Mouse (Mus musculus) erythroblast, embryonic 14.5 days (primary cell): ENCODE data around the gene Cdh12. TPM values are rescaled to one million over a fixed set of nuclear protein-coding genes. Genes with fewer than 3 reads are reported as not detected.

Experiments used
- H3K27me3 ChIP-seq: 2 replicates; pipeline ENCODE4 v1.6.1; 2012; ENCODE audit warnings: inconsistent platforms; ENCODE audit not compliant: control insufficient read depth
- H3K36me3 ChIP-seq: 2 replicates; pipeline ENCODE4 v1.6.1; 2012; ENCODE audit warnings: mild to moderate bottlenecking, inconsistent platforms; ENCODE audit not compliant: control insufficient read depth
- H3K4me1 ChIP-seq: 2 replicates; pipeline ENCODE4 v1.6.1; 2012; ENCODE audit warnings: inconsistent platforms; ENCODE audit not compliant: control insufficient read depth
- H3K4me3 ChIP-seq: replicated peaks from 2 replicates; pipeline ENCODE3; 2012; ENCODE audit warnings: moderate library complexity, mild to moderate bottlenecking, inconsistent platforms
- H3K9me3 ChIP-seq: 2 replicates; pipeline ENCODE4 v1.6.1; 2012; ENCODE audit warnings: low read length, inconsistent platforms, mixed read lengths; ENCODE audit not compliant: control insufficient read depth
- GATA1 ChIP-seq: IDR thresholded peaks from 2 replicates; pipeline ENCODE4 v1.6.1; 2012; ENCODE audit warnings: low read length, inconsistent platforms, mixed read lengths
- TAL1 ChIP-seq: IDR thresholded peaks from 3 replicates; pipeline ENCODE4 v1.6.1; 2012; ENCODE audit warnings: low read length, inconsistent platforms, mixed read lengths
- polyA plus RNA-seq: library from polyadenylated mRNA; stranded (reverse); fragments of >175 nt; gene quantifications from 2 replicates; pipeline ENCODE4 v1.2.3, GENCODE M21; 2012

Gene Cdh12
- polyA plus RNA-seq, 1 experiment = not detected

DNA sequence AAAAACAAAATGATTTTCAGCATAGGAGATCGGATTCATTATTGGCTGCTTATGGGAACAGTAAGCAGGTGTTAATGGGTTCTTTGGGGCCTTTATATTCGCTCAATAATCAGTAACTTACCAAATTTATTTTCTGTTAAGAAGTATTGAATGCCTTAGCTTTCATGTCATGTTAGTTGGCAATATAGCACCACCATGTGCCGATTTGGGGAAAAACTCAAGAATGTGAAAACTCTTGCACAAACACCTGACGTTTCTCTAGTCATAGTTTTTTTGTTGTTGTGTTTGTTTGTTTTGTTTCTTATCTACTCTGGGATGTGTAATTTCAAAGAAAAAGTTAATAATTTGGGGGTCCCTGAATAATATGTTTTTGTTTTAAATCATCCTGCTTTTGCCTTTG, 1081.7 kb downstream of the Cdh12 start:
- no peaks in the 10 kb centered on the region for H3K36me3 ChIP-seq
- no peak overlapping the region for H3K4me3 ChIP-seq
- H3K27me3 ChIP-seq = no peaks in the 10 kb centered on the region
- no peaks in the 10 kb centered on the region for H3K4me1 ChIP-seq
- TF ChIP-seq GATA1 = no peak
- no peaks in the 10 kb centered on the region for H3K9me3 ChIP-seq

DNA sequence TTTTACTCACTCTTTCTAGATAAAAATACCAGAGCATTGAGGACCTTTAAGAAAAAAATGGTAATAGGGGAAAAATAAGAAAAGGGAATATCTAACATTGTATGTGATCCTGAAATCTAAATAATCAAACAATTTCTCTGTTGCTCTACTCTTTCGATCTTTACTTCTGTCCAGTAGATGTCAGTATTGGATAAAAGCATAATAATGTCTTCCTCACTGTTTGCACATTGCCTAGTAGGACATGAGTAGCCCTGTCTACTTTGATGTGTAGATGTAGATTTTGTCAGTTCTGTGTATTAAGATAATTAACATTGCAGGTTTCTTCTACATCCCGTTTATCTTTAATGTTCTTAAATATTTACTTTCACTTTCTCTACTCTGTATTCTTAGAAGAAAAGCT, 1087.8 kb downstream of the Cdh12 start:
- TF ChIP-seq TAL1 (no peak), GATA1 (no peak)
- Histone ChIP-seq H3K9me3 (no peaks in the 10 kb centered on the region), H3K27me3 (no peaks in the 10 kb centered on the region), H3K36me3 (no peaks in the 10 kb centered on the region), H3K4me3 (no peak overlapping the region), H3K4me1 (no peaks in the 10 kb centered on the region)

GRCm38 (mm10) chr15:21544786-21545185, 1095.7 kb downstream of the Cdh12 start:
- Histone ChIP-seq H3K4me1 (no peaks in the 10 kb centered on the region), H3K27me3 (no peaks in the 10 kb centered on the region), H3K4me3 (no peak overlapping the region), H3K36me3 (no peaks in the 10 kb centered on the region), H3K9me3 (no peaks in the 10 kb centered on the region)
- TF ChIP-seq GATA1 = no peak
- TF ChIP-seq TAL1 = no peak

GRCm38 (mm10) chr15:21555981-21556380, 1106.9 kb downstream of the Cdh12 start:
- no peaks in the 10 kb centered on the region for H3K36me3 ChIP-seq
- H3K4me1 ChIP-seq = no peaks in the 10 kb centered on the region
- TF ChIP-seq TAL1 (no peak), GATA1 (no peak)
- H3K9me3 ChIP-seq = no peaks in the 10 kb centered on the region
- H3K4me3 ChIP-seq = no peak overlapping the region
- no peaks in the 10 kb centered on the region for H3K27me3 ChIP-seq

- TF ChIP-seq TAL1 (no peak), GATA1 (no peak)
- H3K27me3 ChIP-seq = no peaks in the 10 kb centered on the region
- H3K4me3 ChIP-seq = no peak overlapping the region
- no peaks in the 10 kb centered on the region for H3K4me1 ChIP-seq
- H3K36me3 ChIP-seq = no peaks in the 10 kb centered on the region
- H3K9me3 ChIP-seq = peaks cover 3% of the 10 kb centered on the region; the same call in 1 of the 2 replicates
Observed at GRCm38 (mm10) chr15:21566314-21567051, 1117.4 kb downstream of the Cdh12 start.

- no peaks in the 10 kb centered on the region for H3K4me1 ChIP-seq
- TF ChIP-seq TAL1 (no peak), GATA1 (no peak)
- no peak overlapping the region for H3K4me3 ChIP-seq
- H3K9me3 ChIP-seq = no peaks in the 10 kb centered on the region; the same call in 1 of the 2 replicates
- H3K27me3 ChIP-seq = no peaks in the 10 kb centered on the region
- H3K36me3 ChIP-seq = no peaks in the 10 kb centered on the region
Observed at GRCm38 (mm10) chr15:21604510-21604909, 1155.4 kb downstream of the Cdh12 start.

Other genes starting within 250 kb of the Cdh12 start
- not detected in 2 replicates for gene Acot10, start 217.5 kb downstream of the Cdh12 start, polyA plus RNA-seq